Mouse (Mus musculus) heart, adult 11 months (tissue): ENCODE results near the gene Bglap.
"Not testable (repeated sequence)": the region's sequence is repeated elsewhere in the genome, so short reads cannot be mapped to it uniquely, and the experiment has no call there.

Experiments used
- DNase-seq: peaks from one replicate; pipeline ENCODE4 v3.0.0; 2022

Gene Bglap

DNA sequence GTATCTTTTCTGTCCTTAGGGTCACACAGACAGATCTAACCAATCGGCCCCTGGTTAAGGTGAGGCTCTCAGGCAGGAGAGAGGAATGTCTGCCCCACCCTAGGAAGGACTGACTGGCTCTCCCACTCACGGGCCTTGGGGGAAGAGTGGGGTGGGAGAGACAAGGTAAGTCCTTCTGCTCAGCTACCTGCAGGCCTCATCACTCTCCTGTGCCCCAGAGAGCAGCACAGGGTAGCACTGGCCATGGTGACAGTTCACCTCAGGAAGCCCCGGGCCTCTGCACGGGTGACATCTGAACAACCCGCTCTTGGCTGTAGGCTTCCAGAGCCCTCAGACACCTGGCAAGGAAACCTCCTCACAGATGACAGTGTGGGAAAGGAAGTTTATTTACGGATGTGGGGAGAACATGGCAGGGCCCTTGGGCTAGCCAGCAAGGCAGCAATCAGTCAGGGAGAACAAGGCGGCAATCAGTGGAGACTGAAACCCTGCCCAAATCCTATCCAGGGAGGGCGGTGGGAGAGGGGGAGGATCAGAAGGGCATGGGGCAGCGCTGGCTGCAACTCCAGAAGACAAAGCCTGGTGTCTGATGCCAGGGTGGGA, 9.6 kb upstream of the Bglap start:
- DNase-seq, result no peak

DNA sequence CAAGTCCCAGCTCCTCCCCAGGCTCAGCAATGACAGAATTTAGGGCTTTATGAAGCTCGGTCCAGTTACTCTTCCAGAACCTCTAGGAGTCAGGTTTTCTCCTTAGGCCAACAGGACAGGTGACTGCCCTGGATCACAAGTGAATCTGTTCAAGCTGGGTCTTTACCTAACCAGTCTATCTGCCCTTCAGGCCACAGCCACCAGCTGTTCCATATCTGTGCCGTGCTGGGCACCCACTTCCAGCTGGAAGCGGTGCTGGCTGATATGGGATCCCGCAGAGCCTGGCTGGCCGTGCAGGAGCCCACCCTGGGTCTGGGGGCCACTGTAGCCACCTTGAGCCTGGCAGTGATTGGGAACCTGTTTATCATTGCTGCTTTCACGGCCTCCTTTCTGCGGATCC, 1.9 kb downstream of the Bglap start:
- not testable (repeated sequence) for DNase-seq

GRCm38 (mm10) chr3:88381389-88382315, 2.6 kb downstream of the Bglap start:
- not testable (repeated sequence) for DNase-seq

GRCm38 (mm10) chr3:88378599-88378998, 5.7 kb downstream of the Bglap start, which contains the start of gene Bglap2:
Gene Bglap2, minus strand, starts transcription at chr3:88378699.
- not testable (repeated sequence) for DNase-seq

GRCm38 (mm10) chr3:88376644-88377043, 7.6 kb downstream of the Bglap start:
- not testable (repeated sequence) for DNase-seq

DNA sequence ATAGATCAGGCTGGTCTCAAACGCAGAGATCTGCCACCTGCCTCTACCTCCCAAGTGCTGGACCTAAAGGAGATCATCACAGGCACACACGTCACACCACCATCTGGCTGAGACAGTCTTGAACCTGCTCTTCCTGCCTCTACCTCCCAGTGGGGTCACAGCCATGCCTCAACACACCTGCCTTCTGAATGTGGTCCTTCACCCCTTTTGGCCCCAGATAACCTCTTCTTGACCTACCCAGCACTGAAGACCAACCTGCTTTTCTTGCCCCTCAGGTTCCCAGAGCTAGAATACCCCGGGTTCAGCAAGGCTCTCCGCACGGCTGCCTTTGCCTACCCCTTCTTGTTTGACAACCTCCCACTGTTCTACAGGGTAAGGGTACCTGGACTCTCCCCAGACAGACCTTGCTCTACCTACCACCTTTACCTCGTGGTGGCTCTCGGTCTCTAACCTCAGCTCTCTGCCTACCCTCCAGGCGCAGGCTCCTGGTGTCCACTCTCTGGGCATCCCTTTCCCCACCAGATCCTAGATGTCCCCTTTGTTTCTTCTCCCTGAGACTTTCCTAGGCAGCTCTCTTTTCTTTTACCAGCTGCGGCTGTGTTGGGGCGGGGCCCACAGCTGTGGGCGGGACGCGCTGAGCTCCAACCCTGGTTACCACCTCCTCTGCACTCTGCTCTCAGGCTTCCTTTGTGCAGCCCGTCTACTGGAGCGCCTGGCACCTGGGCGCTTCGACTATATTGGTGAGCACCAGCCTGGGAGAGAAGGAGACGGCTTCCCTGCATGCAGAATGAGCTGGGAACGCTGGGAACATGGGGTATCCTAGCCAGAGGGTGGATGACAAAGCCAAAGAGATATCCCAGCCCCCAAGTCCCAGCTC, 8.3 kb downstream of the Bglap start:
- DNase-seq, result not testable (repeated sequence)

DNA sequence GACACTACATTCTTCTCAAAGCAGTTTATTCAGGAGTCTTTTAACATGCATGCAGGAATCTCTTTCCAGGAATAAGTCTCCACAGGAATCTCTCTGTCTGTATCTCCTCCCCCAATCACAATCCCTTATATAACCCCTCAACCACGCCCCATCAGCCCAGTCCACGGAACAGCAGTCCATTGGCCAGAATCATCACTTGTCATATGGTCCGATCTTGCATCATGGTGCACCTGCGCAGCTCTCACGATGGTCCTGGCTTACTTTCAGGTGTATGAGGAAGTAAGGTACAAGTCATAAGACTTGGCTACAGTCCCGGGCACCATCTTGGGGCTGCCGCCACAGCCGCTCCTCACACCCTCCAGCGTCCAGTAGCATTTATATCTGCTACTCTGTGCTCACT, 11.6 kb downstream of the Bglap start, which contains the start of gene Bglap3:
Bglap3 (minus strand) TSS at position 101 of the 400 bp plus-strand sequence.
- not testable (repeated sequence) for DNase-seq

DNA sequence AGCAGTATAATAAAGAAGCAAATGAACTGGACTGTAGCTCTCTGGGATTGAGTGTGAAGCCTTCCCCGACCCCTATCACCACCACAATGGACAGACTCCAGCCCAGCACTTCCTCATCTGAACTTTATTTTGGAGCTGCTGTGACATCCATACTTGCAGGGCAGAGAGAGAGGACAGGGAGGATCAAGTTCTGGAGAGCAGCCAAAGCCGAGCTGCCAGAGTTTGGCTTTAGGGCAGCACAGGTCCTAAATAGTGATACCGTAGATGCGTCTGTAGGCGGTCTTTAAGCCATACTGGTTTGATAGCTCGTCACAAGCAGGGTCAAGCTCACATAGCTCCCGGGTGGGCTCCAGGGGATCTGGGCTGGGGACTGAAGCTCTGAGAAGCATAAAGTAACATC, 15.8 kb downstream of the Bglap start:
- DNase-seq, result not testable (repeated sequence)

GRCm38 (mm10) chr3:88367517-88367916, 16.7 kb downstream of the Bglap start:
- DNase-seq, result not testable (repeated sequence)

GRCm38 (mm10) chr3:88366830-88367428, 17.3 kb downstream of the Bglap start:
- peak; percentile 92 for DNase-seq

DNA sequence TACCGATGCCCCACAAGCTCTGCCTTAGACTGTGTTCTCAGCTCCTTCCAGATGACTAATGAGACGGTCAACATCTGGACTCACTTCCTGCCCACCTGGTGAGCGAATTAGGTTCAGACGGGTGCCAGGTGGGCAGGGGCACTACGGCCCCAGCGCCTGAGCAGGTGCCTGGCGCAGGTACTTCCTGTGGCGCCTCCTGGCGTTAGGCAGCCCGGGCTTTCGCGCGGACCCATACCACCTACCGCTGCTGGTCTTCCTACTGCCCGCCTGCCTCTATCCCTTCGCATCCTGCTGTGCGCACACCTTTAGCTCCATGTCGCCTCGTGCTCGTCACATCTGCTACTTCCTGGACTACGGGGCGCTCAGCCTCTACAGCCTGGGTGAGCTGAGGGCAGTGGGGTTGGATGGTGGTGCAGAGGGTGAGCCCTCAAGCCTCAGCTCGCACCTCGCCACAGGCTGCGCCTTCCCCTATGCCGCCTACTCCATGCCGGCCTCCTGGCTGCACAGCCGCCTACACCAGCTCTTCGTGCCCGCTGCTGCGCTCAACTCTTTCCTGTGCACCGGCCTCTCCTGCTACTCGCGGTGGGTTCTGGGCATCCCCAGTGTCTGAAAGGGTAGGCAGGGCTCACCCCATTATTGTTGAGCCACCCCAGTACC, 18.4 kb downstream of the Bglap start:
- no peak for DNase-seq

DNA sequence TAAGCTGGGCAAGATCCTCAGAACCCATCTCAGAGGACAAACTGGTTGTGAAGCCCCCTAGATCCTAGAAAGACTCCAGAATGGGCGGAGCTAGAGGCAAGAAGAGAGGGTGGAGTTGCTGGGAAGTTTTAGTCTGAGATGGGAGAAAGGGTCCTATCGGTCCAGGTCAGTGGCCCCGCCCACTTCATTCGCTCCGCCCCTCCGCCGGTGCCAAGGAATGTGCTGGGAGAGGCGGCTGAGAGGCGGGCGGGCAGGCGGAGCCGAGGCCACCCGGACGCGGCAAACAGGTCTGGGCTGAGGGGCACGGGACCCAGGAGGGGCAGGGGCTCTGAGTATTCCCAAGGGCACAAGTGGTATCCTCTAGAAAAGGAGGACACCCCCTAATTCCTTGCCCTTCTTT, 19.9 kb downstream of the Bglap start, which contains the start of gene Paqr6:
Paqr6 (plus strand) TSS at position 248 of the 400 bp plus-strand sequence.
- peak; percentile 97 for DNase-seq

- DNase-seq, result peak; percentile 95
Measured at GRCm38 (mm10) chr3:88363700-88364099, 20.6 kb downstream of the Bglap start.

DNA sequence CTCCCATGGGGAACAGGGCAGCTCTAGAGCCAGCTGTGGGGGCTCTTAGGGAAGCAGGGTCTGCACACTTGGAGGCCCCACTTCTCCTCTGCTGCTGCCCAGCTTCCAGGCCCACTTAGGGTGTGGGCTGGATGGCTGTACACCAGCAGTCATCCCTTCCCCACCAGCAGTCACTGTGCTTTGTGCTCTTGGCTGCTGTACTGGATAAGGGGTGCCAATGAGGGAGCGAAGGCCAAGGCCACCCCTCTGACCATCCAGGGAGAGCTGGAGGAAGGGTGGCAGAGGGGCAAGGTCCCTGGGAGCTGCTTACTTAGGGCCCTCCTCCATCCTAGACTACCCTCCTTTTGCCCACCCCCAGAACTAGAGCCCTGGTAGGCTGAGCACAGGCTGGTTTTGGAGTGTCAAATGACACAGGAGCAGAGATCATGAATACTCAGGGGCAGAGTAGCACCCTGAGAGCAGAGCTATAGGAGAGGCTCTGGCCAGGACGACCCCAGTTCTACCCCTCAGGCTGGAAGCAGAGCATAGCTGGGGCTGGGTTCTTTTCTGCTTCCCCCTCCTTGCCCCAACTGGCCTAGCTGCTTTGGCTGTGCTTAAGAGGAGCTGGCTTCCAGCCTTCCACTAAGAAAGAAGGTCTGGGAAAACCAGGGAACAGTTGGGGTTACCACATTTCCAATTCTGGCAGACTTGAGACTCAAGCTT, 22.5 kb downstream of the Bglap start:
- DNase-seq, result no peak

DNA sequence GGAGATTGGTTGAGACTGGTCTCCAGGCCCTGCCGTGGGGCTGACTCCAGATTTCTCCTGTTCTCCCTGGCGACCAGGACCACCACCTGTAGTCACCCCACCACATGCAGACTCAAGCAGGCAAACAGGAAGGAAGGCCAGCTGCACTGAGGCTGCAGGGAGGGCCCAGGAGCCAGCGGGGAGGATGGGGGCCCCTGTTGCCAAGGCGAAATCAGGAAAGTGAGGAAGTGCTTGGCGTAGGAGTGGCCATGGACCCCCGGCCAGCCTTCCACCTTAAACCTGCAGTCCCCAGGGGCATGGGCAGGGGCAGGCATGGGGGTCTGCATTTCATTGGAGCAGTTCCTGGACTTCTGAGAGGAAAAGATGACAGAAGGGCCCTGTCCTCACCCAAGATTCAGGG, 23.2 kb downstream of the Bglap start:
- DNase-seq, result no peak

- no peak for DNase-seq
Measured at GRCm38 (mm10) chr3:88359989-88360388, 24.3 kb downstream of the Bglap start.

GRCm38 (mm10) chr3:88359584-88359983, 24.7 kb downstream of the Bglap start:
- no peak for DNase-seq

DNA sequence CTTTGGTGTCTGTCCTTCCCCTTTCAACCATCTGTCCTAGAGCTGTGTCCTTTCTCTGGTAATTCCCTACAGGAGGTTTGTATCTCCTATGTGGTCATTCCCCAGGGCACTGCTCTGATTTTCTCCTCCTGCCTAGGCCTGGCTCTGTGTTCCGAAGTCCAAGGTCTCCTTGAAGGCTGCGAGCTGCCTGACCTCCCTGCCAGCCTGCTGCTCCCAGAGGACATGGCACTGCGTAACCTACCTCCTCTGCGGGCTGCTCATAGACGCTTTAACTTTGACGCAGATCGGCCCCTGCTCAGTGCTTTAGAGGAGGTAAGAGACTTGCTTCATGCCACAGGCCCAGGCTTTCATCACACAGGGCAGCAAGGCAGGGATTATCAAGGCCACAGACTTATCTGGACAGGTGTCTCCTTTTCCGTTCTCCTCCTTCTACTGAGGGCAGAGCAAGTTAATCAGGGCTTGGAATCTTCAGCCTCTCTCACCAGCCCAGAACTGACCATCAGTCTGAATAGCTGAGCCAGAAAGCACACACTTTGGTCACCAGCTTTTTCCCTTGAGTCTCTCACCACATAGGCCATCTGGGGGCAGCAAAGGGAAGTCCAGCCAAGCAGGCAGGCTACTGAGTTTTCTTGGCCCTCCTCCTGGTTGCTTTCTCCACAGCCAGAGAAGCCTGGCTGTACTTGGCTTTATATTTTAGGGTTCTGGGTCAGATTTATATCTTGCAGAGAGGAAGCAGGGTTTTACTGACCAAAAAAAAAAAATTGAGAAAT, 29.7 kb downstream of the Bglap start:
- DNase-seq, result no peak

DNA sequence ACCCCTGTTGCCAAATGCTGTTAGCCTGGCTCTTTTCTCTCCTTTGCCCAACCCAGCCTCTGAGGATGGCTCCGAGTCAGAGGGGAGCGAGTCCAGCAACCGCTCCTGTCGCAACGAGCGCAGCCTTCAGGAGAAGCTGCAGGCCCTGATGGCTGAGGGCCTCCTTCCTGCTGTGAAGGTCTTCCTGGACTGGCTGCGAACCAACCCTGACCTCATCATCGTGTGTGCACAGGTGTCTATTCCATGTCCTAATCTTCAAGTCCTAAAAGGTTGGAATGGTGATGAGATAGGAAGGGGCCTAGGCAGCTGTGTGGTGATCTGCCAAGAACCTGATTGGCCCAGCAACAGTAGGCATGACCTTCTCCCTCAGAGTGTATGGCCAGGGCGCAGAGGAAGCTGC, 31.4 kb downstream of the Bglap start:
- no peak for DNase-seq

DNA sequence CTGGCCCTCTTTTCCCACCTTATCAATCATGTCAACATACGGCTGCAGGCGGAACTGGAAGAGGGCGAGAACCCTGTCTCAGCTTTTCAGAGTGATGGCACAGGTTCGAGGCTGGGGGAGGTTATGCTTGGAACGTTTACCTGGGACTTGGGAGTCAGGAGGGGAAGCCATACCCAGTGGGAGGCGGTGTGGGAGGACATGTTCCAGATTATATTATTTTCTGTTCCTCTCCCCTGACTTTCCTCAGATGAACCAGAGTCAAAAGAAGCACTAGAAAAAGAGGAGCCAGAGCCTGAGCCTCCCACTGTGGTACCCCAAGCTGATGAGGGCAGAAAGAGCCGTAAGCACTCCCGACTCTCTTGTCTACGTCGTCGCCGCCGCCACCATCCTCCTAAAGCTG, 33.5 kb downstream of the Bglap start:
- DNase-seq, result no peak
